Mouse (Mus musculus) kidney, embryonic 16.5 days (tissue): Measurements from ENCODE around the gene Fbxl13. TPM values are rescaled to one million over a fixed set of nuclear protein-coding genes. Genes with fewer than 3 reads are reported as not detected.

Experiments used
- ATAC-seq: fragments of 200-750 bp; cut with Nextera tagmentation; 2 replicates; pipeline ENCODE4 v1.8.0; 2017; ENCODE audit warnings: moderate TSS enrichment; ENCODE audit not compliant: low FRiP score, low TSS enrichment
- H3K27ac ChIP-seq: fragments of 300-500 bp; sonication (generic); 2 replicates; pipeline ENCODE4 v1.5.1; 2014; ENCODE audit warnings: low read length
- H3K27me3 ChIP-seq: fragments of 300-500 bp; sonication (generic); 2 replicates; pipeline ENCODE4 v1.6.1; 2014; ENCODE audit warnings: low read length, control low read depth, mixed read lengths; ENCODE audit not compliant: insufficient read depth
- H3K36me3 ChIP-seq: fragments of 300-500 bp; sonication (generic); 2 replicates; pipeline ENCODE4 v1.6.1; 2014; ENCODE audit warnings: low read length, control low read depth, mixed read lengths; ENCODE audit not compliant: insufficient read depth
- H3K4me1 ChIP-seq: fragments of 300-500 bp; sonication (generic); 2 replicates; pipeline ENCODE4 v1.6.1; 2014; ENCODE audit warnings: low read length, control low read depth, mixed read lengths; ENCODE audit not compliant: insufficient read depth
- H3K4me2 ChIP-seq: fragments of 300-500 bp; sonication (generic); replicated peaks from 2 replicates; pipeline ENCODE4 v1.6.1; 2014; ENCODE audit warnings: low read depth, low read length
- H3K4me3 ChIP-seq: fragments of 300-500 bp; sonication (generic); 2 replicates; pipeline ENCODE4 v1.5.1; 2014; ENCODE audit warnings: mild to moderate bottlenecking, low read length
- H3K9ac ChIP-seq: fragments of 300-500 bp; sonication (generic); replicated peaks from 2 replicates; pipeline ENCODE4 v1.6.1; 2014; ENCODE audit warnings: low read length
- H3K9me3 ChIP-seq: fragments of 300-500 bp; sonication (generic); 2 replicates; pipeline ENCODE4 v1.6.1; 2016; ENCODE audit warnings: low read length, control low read depth
- WGBS: fragments of 180-500 bp; shearing (Covaris S2); extraction: QIAGEN DNeasy Blood & Tissue Kit; methylation state at CpG from one replicate; pipeline ENCODE4 v1.1.7; 2014; 5-methylcytosine and 5-hydroxymethylcytosine counted together
- polyA plus RNA-seq: library from polyadenylated mRNA; unstranded; fragments of >200 nt; fragmentation: Nextera tagmentation; extraction: Ambion mirVana; gene quantifications from 2 replicates; pipeline ENCODE4 v1.2.1, GENCODE M21; 2015

Fbxl13 gene
- polyA plus RNA-seq, 1 experiment from 2014 or later = 0.24 TPM

DNA sequence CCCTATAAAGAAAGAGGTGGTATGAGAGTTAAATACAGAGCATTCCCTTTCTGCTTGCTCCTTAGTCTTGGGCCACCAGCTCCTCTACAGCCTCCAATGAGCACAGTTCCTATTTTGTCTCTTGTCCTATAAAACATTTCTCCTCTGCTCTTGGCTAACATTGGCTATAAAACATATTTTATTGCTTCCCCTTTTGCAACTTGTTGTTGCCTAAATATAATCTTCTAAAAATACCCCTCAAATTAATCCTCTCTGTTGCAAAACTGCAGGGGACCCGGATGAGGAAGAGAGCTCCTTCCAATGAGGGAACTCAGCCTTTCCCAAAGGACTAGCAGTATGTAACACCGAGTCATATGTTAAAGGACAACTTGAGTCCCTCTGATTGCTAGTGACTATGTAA is 81.5 kb downstream of the Fbxl13 start:
- 66% methylated on average over 2 of the region's 2 CpGs for WGBS
- ATAC-seq = no peak
- peak overlapping the region; percentile 13; the same call in 1 of the 2 replicates for H3K27ac ChIP-seq

DNA sequence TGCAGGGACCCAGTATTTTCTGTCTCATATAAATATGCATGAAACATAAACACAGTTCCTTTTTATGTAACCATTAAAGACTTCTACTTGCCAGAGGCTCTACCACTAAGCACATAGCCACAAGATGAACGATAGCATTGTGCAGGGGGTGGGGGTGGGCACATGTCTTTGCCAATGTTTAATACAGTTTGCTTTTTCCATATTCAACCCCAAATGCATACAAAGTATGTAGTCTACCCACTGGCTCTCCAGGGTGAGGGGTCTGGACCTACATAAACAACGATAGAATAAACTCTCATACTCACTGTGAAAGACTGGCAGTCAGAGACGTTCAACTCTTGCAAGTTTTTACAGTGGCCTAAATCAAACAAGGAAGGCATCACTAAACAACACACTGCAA is 88.9 kb downstream of the Fbxl13 start:
- Histone ChIP-seq H3K4me1 (peaks cover 4% of the 10 kb centered on the region; the same call in 1 of the 2 replicates), H3K36me3 (peaks cover 4% of the 10 kb centered on the region; the same call in 1 of the 2 replicates)
- WGBS = 72% methylated on average over 3 of the region's 3 CpGs

More for the DNA sequence above, 81.5 kb downstream of the Fbxl13 start:
- H3K4me1 ChIP-seq = peaks cover 10% of the 10 kb centered on the region; the same call in 1 of the 2 replicates
- H3K27me3 ChIP-seq = no peaks in the 10 kb centered on the region
- H3K36me3 ChIP-seq = peaks cover 4% of the 10 kb centered on the region; the same call in 1 of the 2 replicates
- H3K4me2 ChIP-seq = no peak overlapping the region
- H3K9ac ChIP-seq = no peak overlapping the region
- no peaks in the 10 kb centered on the region for H3K9me3 ChIP-seq
- H3K4me3 ChIP-seq = no peak overlapping the region

DNA sequence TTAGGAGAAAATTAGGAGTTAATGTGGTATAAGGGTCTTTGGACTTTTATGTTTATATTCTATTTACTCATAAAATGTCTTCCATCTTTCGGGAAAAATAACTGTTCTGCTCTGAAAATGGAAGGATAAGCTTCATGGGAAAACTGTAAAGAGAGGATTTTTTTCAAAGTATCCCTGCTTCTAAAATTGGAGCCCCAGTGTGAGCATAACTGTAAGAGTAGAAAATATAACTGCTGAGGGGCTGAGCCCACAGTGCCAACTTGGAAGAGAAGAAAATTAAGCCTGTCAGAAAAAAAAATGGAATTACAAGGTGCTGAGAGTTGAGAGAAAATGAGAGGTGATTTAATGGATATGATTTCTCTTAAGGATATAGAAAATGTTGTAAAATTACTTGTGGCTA is 90.7 kb downstream of the Fbxl13 start:
- no peaks in the 10 kb centered on the region for H3K9me3 ChIP-seq
- H3K9ac ChIP-seq = no peak overlapping the region
- no peak overlapping the region for H3K4me2 ChIP-seq
- H3K36me3 ChIP-seq = peaks cover 4% of the 10 kb centered on the region; the same call in 1 of the 2 replicates
- ATAC-seq = no peak
- peaks cover 4% of the 10 kb centered on the region; the same call in 1 of the 2 replicates for H3K4me1 ChIP-seq
- H3K27me3 ChIP-seq = no peaks in the 10 kb centered on the region
- H3K4me3 ChIP-seq = no peak overlapping the region
- 86% methylated on average over 1 of the region's 1 CpGs for WGBS
- no peak overlapping the region for H3K27ac ChIP-seq

More for the DNA sequence above, 88.9 kb downstream of the Fbxl13 start:
- ATAC-seq = no peak
- Histone ChIP-seq H3K9me3 (no peaks in the 10 kb centered on the region), H3K27ac (no peak overlapping the region), H3K9ac (no peak overlapping the region), H3K27me3 (no peaks in the 10 kb centered on the region), H3K4me3 (no peak overlapping the region), H3K4me2 (no peak overlapping the region)

DNA sequence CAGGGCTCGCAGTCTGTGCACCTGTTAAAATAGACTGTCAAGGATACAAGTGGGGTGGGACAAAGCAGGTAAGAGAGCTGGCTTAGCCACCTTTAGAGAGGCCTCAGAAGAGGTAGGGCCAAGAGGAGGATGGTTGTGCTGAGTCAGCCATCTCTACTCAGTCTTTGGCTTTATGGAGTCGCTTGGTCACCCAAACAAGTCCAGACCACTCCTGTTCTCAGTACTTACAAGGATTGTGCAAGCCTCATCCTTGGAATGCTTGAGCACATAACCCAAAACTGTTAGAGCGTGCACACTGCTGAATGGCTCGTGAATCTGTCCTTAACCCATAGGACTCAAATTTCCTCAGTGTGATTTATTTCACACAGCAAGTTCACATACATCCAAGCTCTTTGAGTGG is 91.7 kb downstream of the Fbxl13 start:
- no peak overlapping the region for H3K4me3 ChIP-seq
- H3K4me2 ChIP-seq = no peak overlapping the region
- peaks cover 4% of the 10 kb centered on the region; the same call in 1 of the 2 replicates for H3K36me3 ChIP-seq
- no peaks in the 10 kb centered on the region for H3K9me3 ChIP-seq
- no peak overlapping the region for H3K9ac ChIP-seq
- no peaks in the 10 kb centered on the region for H3K27me3 ChIP-seq
- 43% methylated on average over 4 of the region's 4 CpGs for WGBS
- H3K4me1 ChIP-seq = peaks cover 4% of the 10 kb centered on the region; the same call in 1 of the 2 replicates
- ATAC-seq = peak; percentile 98
- no peak overlapping the region for H3K27ac ChIP-seq

DNA sequence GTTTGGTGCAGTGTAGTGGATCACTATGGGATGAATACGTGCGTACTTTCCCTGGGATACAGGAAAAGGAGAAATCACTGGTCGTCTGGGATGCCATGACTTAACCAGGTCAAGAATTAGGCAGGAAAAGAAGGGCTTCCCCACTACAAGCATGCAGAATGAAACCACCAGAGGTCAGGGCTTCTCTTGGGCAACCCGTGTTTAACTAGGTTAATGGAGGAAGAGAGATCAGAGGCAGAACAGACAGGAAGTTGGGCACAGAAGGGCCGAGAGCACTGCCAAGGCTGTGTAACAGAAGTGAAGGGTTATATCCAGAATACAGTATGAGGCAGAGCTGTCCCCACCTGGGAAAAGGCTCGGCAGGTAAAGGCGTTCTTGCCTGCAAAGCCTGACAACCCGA is 98.4 kb downstream of the Fbxl13 start:
- no peak overlapping the region for H3K4me3 ChIP-seq
- no peak overlapping the region for H3K4me2 ChIP-seq
- no peak overlapping the region for H3K27ac ChIP-seq
- peaks cover 19% of the 10 kb centered on the region for H3K4me1 ChIP-seq
- WGBS = 77% methylated on average over 8 of the region's 8 CpGs
- H3K9ac ChIP-seq = no peak overlapping the region
- H3K9me3 ChIP-seq = peaks cover 3% of the 10 kb centered on the region; the same call in 1 of the 2 replicates
- H3K36me3 ChIP-seq = peaks cover 4% of the 10 kb centered on the region; the same call in 1 of the 2 replicates
- H3K27me3 ChIP-seq = no peaks in the 10 kb centered on the region
- no peak for ATAC-seq

DNA sequence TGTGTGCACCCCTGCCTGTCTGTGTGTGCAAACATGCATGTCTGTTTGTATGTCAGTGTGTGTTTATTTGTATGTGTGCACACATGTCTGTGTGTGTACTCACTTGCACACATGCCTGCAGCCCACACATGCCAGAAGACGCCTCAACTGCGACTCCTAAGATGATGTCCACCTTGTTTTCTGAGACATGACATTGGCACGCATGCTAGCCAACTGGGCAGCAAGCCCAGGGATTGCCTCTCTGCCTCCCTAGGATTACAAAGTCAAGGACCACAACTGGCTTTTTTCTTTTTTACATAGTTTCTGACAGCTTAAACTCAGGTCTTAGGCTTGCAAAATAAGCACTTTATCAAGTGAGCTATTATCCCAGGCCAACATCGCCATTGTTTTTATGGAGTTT is 99.6 kb downstream of the Fbxl13 start:
- peaks cover 3% of the 10 kb centered on the region; the same call in 1 of the 2 replicates for H3K9me3 ChIP-seq
- no peaks in the 10 kb centered on the region for H3K27me3 ChIP-seq
- H3K27ac ChIP-seq = no peak overlapping the region
- H3K4me1 ChIP-seq = peaks cover 19% of the 10 kb centered on the region
- no peaks in the 10 kb centered on the region for H3K36me3 ChIP-seq
- 78% methylated on average over 4 of the region's 4 CpGs for WGBS
- 0 out of 2 replicates have a peak overlapping the region, but pooled peaks have one; percentile 56 for H3K4me2 ChIP-seq
- no peak for ATAC-seq
- H3K4me3 ChIP-seq = no peak overlapping the region
- H3K9ac ChIP-seq = no peak overlapping the region

DNA sequence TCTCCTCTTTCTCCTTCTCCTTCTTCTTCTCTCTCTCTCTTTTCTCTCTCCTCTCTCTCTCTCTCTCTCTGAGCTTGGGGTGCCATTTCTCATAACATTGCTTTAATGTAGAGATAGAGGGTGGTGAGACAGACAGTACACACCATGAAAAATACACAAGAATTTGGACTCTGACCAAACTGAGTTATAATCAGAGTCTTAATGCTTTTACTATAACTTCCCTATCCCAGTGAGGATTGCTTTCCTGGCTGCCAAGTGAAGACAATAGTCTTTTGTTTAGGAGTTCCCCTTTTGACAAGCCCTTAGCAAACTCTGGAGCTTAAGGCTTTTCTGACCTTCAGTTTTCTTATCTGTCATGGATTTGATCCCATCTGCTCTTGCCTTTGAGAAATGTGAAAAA is 100.2 kb downstream of the Fbxl13 start:
- Histone ChIP-seq H3K27me3 (no peaks in the 10 kb centered on the region), H3K9ac (no peak overlapping the region), H3K4me2 (peak overlapping the region; percentile 56), H3K4me3 (peak overlapping the region; percentile 17; the same call in 1 of the 2 replicates), H3K27ac (no peak overlapping the region), H3K9me3 (peaks cover 3% of the 10 kb centered on the region; the same call in 1 of the 2 replicates), H3K36me3 (no peaks in the 10 kb centered on the region), H3K4me1 (peaks cover 19% of the 10 kb centered on the region)
- no peak for ATAC-seq

DNA sequence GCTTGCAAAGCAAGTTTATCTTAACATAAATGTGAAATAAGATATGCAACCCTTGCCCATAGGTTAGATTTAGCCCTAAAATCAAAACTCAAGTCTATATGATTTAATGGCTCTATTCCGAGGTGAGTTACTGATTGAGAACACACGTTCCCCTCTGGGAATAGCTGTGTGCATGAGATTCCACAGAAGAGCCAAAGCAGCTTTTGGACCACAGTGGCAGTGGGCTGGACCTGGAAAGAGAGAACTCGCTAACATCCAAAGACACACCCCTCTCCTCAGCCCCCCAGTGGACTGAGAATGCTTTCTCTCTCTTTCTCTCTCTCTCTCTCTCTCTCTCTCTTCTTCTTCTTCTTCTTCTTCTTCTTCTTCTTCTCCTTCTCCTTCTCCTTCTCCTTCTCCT is 100.6 kb downstream of the Fbxl13 start:
- H3K4me1 ChIP-seq = peaks cover 19% of the 10 kb centered on the region
- peak overlapping the region; percentile 15; the same call in 1 of the 2 replicates for H3K9ac ChIP-seq
- WGBS = 43% methylated on average over 3 of the region's 3 CpGs
- H3K4me2 ChIP-seq = peak overlapping the region; percentile 56
- no peaks in the 10 kb centered on the region for H3K36me3 ChIP-seq
- peak overlapping the region; percentile 55 for H3K4me3 ChIP-seq
- H3K27ac ChIP-seq = peak overlapping the region; percentile 95
- no peak for ATAC-seq
- no peaks in the 10 kb centered on the region for H3K27me3 ChIP-seq
- peaks cover 3% of the 10 kb centered on the region; the same call in 1 of the 2 replicates for H3K9me3 ChIP-seq

DNA sequence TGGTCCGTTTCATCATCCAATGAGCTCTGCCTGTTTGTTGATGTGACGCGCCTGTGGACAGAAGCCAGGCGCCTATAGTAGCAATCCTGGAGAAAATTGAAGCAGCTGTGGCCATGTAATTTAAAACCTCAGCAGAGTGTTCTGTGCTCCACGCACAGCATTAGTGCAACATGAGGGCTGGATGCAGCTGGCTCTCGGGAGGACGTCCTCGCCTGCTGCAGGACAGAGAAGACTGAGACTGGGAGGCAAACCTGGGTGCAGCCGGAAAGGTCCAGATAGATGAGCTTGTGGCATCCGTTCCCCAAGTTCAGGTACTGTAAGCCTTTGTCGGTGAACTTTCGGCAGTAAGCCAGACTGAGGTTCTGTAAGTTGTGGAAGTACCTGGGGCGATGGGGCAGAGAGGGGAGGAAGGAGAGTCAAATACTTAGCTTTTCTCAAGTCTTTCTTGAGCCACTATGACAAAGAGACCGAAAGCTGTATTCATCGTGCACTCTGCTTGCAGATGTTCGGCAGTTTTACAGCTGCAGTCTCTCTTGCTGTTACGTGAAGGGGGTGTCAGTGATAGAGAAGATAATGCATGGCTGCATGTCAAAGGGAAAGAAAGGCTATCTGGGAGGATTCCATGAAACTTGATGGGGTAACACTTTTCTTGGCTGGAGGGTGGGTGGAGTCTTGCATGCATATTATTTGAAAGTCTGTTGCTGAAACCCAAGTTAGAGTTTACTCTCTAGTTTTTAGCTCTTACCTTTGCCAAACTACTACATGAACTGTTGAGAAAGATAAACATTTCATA is 101.8 kb downstream of the Fbxl13 start, which contains the start of gene Lrrc17:
Gene Lrrc17 (plus strand): TSS at position 151 of the 793 bp plus-strand sequence.
- Histone ChIP-seq H3K4me1 (peaks cover 19% of the 10 kb centered on the region), H3K4me3 (peak within 1 kb of the TSS; percentile 55), H3K36me3 (no peaks in the 10 kb centered on the region), H3K27ac (peak within 1 kb of the TSS; percentile 95), H3K4me2 (peak within 1 kb of the TSS; percentile 56), H3K9me3 (peaks cover 3% of the 10 kb centered on the region; the same call in 1 of the 2 replicates), H3K9ac (peak within 1 kb of the TSS; percentile 72), H3K27me3 (no peaks in the 10 kb centered on the region)
- ATAC-seq = peak; percentile 95
- WGBS = 17% methylated on average over 17 of the region's 17 CpGs

DNA sequence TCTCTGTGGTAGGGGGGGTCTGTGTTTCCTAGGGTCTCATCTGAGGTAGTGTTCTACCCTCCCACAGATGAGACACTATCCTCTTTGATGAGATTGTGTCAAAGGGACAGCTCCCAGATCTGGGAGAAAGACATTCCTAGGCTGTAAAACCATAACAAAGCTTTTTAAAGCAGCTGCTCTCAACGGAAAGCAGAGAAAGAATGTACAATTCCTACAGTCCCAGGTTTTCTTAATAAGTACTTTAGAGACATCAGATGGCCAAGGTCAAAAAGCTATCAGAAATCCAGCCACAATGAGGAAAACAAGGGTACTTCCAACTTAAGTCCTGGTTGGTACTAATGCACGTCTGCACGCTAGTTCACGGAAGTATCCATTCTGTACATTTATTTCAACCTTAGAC is 103.2 kb downstream of the Fbxl13 start:
- Histone ChIP-seq H3K27ac (no peak overlapping the region), H3K27me3 (no peaks in the 10 kb centered on the region), H3K4me3 (no peak overlapping the region), H3K9ac (no peak overlapping the region), H3K4me1 (peaks cover 19% of the 10 kb centered on the region), H3K4me2 (no peak overlapping the region), H3K9me3 (no peaks in the 10 kb centered on the region), H3K36me3 (no peaks in the 10 kb centered on the region)
- no peak for ATAC-seq
- WGBS = 72% methylated on average over 4 of the region's 4 CpGs
